Mouse (Mus musculus) kidney, adult 2 months (tissue): Measurements from ENCODE around the gene S100pbp. TPM values are rescaled to one million over a fixed set of nuclear protein-coding genes. Genes with fewer than 3 reads are reported as not detected.
A peak's percentile ranks its signal among the peaks of the same experiment; 100 is the strongest.

Experiments
- DNase-seq: peaks from one replicate; pipeline ENCODE4 v3.0.0; 2021
- H3K27ac ChIP-seq: fragments of 200-500 bp; 2 replicates; pipeline ENCODE4 v1.5.1; 2012; ENCODE audit warnings: low read depth, low read length, control low read depth, inconsistent platforms; ENCODE audit not compliant: insufficient read depth
- H3K27me3 ChIP-seq: fragments of 200-500 bp; replicated peaks from 2 replicates; pipeline ENCODE4 v1.6.1; 2012; ENCODE audit warnings: mild to moderate bottlenecking, moderate library complexity, low read length, inconsistent platforms; ENCODE audit not compliant: control insufficient read depth, insufficient read depth
- H3K36me3 ChIP-seq: fragments of 200-500 bp; 2 replicates; pipeline ENCODE4 v1.6.1; 2012; ENCODE audit warnings: mild to moderate bottlenecking, moderate library complexity, low read length, inconsistent platforms; ENCODE audit not compliant: control insufficient read depth, insufficient read depth
- H3K4me1 ChIP-seq: fragments of 200-500 bp; 2 replicates; pipeline ENCODE4 v1.6.1; 2011; ENCODE audit warnings: low read length; ENCODE audit not compliant: control insufficient read depth, insufficient read depth
- H3K4me3 ChIP-seq: fragments of 200-500 bp; 2 replicates; pipeline ENCODE4 v1.5.1; 2011; ENCODE audit warnings: mild to moderate bottlenecking, low read depth, low read length, control low read depth; ENCODE audit not compliant: insufficient read depth
- CTCF ChIP-seq: fragments of 200-500 bp; conservative IDR thresholded peaks from 2 replicates; pipeline ENCODE4 v1.5.1; 2011; ENCODE audit warnings: low read depth, mild to moderate bottlenecking, control low read depth, low read length, moderate library complexity, mixed read lengths; ENCODE audit not compliant: insufficient read depth, insufficient read length
- POLR2A ChIP-seq: fragments of 200-500 bp; IDR thresholded peaks from one replicate; pipeline ENCODE4 v1.6.1; 2011; ENCODE audit warnings: low read depth, low read length, control low read depth
- WGBS: fragments of 180-500 bp; shearing (Covaris S2); methylation state at CpG from one replicate; pipeline ENCODE4 v1.1.7; 2018; 5-methylcytosine and 5-hydroxymethylcytosine counted together
- polyA plus RNA-seq: library from polyadenylated mRNA; depleted of rRNA; stranded (reverse); fragments of >200 nt; gene quantifications from 2 replicates; pipeline ENCODE4 v1.2.3, GENCODE M21; 2012

S100pbp gene
- polyA plus RNA-seq, 1 experiment: 13.6 TPM

- no peaks in the 10 kb centered on the region for H3K27me3 ChIP-seq
- no peaks in the 10 kb centered on the region for H3K4me1 ChIP-seq
- peaks cover 3% of the 10 kb centered on the region for H3K36me3 ChIP-seq
- no peak for DNase-seq
- H3K27ac ChIP-seq: no peak overlapping the region
- TF ChIP-seq CTCF (peak; percentile 23; the same call in 1 of the 2 replicates), POLR2A (no peak)
- no peak overlapping the region for H3K4me3 ChIP-seq
- 81% methylated on average over 1 of the region's 1 CpGs for WGBS
Observed at GRCm38 (mm10) chr4:129172529-129172928, 17.0 kb downstream of the S100pbp start.

- no peaks in the 10 kb centered on the region for H3K27me3 ChIP-seq
- no peaks in the 10 kb centered on the region for H3K4me1 ChIP-seq
- TF ChIP-seq CTCF: no peak
- no peak for TF ChIP-seq POLR2A
- H3K27ac ChIP-seq: peak overlapping the region; percentile 50; the same call in 1 of the 2 replicates
- DNase-seq: no peak
- no peak overlapping the region for H3K4me3 ChIP-seq
- H3K36me3 ChIP-seq: no peaks in the 10 kb centered on the region; the same call in 1 of the 2 replicates
- 70% methylated on average over 4 of the region's 4 CpGs for WGBS
Observed at GRCm38 (mm10) chr4:129161581-129162255, 27.8 kb downstream of the S100pbp start.

GRCm38 (mm10) chr4:129161076-129161475, 28.5 kb downstream of the S100pbp start:
- DNase-seq: no peak
- Histone ChIP-seq H3K36me3 (no peaks in the 10 kb centered on the region; the same call in 1 of the 2 replicates), H3K27me3 (no peaks in the 10 kb centered on the region), H3K4me3 (no peak overlapping the region), H3K4me1 (no peaks in the 10 kb centered on the region), H3K27ac (no peak overlapping the region)
- TF ChIP-seq CTCF (no peak), POLR2A (no peak)
- WGBS: 96% methylated on average over 1 of the region's 1 CpGs

GRCm38 (mm10) chr4:129158549-129158948, 31.0 kb downstream of the S100pbp start:
- WGBS: 70% methylated on average over 3 of the region's 3 CpGs
- no peak overlapping the region for H3K27ac ChIP-seq
- H3K27me3 ChIP-seq: no peaks in the 10 kb centered on the region
- H3K36me3 ChIP-seq: no peaks in the 10 kb centered on the region; the same call in none of the 2 replicates
- no peak for DNase-seq
- no peak overlapping the region for H3K4me3 ChIP-seq
- no peak for TF ChIP-seq CTCF
- no peak for TF ChIP-seq POLR2A
- H3K4me1 ChIP-seq: no peaks in the 10 kb centered on the region

GRCm38 (mm10) chr4:129157541-129157940, 32.0 kb downstream of the S100pbp start:
- Histone ChIP-seq H3K4me1 (no peaks in the 10 kb centered on the region), H3K27ac (no peak overlapping the region), H3K27me3 (no peaks in the 10 kb centered on the region), H3K36me3 (peaks cover 2% of the 10 kb centered on the region), H3K4me3 (no peak overlapping the region)
- TF ChIP-seq POLR2A: no peak
- TF ChIP-seq CTCF: no peak
- DNase-seq: no peak
- WGBS: 90% methylated on average over 5 of the region's 5 CpGs

GRCm38 (mm10) chr4:129151276-129151811, 38.2 kb downstream of the S100pbp start:
- Histone ChIP-seq H3K4me1 (no peaks in the 10 kb centered on the region), H3K27ac (no peak overlapping the region), H3K27me3 (no peaks in the 10 kb centered on the region), H3K4me3 (no peak overlapping the region), H3K36me3 (peaks cover 5% of the 10 kb centered on the region)
- DNase-seq: peak; percentile 74
- no peak for TF ChIP-seq POLR2A
- no peak for TF ChIP-seq CTCF
- WGBS: 72% methylated on average over 4 of the region's 4 CpGs

GRCm38 (mm10) chr4:129149321-129149720, 40.2 kb downstream of the S100pbp start:
- H3K36me3 ChIP-seq: peaks cover 5% of the 10 kb centered on the region
- TF ChIP-seq CTCF (no peak), POLR2A (no peak)
- no peak overlapping the region for H3K4me3 ChIP-seq
- DNase-seq: no peak
- H3K4me1 ChIP-seq: no peaks in the 10 kb centered on the region
- no peak overlapping the region for H3K27ac ChIP-seq
- H3K27me3 ChIP-seq: no peaks in the 10 kb centered on the region
- 97% methylated on average over 1 of the region's 1 CpGs for WGBS
